Mouse (Mus musculus) adrenal gland, postnatal 25 days (tissue): Measurements from ENCODE around the gene Fbxl2. TPM values are rescaled to one million over a fixed set of nuclear protein-coding genes. Genes with fewer than 3 reads are reported as not detected.
A peak's percentile ranks its signal among the peaks of the same experiment; 100 is the strongest.
"Not testable (repeated sequence)": the region's sequence is repeated elsewhere in the genome, so short reads cannot be mapped to it uniquely, and the experiment has no call there.

Experiments used
- DNase-seq: peaks from one replicate; pipeline ENCODE4 v3.0.0; 2021; ENCODE audit warnings: mixed read lengths
- long read RNA-seq: library from polyadenylated mRNA; stranded (forward); transcript quantifications from one replicate; pipeline ENCODE4 v2.0.0, GENCODE M21; 2021
- total RNA-seq: library from RNA; stranded (reverse); gene quantifications from 2 replicates; pipeline ENCODE4 v1.2.3, GENCODE M21; 2021

Fbxl2 gene
- total RNA-seq: 1.1 and 2.7 TPM in 2 replicates
- long read RNA-seq, partial matches to known transcripts: 0 of 5 reads
- long read RNA-seq, other reads (novel, unspliced or antisense): 3 of 5 reads

- DNase-seq: no peak
Measured at GRCm38 (mm10) chr9:114046028-114046427, at the start of gene Fbxl2. Gene Fbxl2, minus strand, starts transcription at chr9:114046191.

GRCm38 (mm10) chr9:114094854-114095253 is 48.9 kb upstream of the Fbxl2 start:
- no peak for DNase-seq

GRCm38 (mm10) chr9:114092188-114092587 is 46.2 kb upstream of the Fbxl2 start:
- DNase-seq: not testable (repeated sequence)

DNA sequence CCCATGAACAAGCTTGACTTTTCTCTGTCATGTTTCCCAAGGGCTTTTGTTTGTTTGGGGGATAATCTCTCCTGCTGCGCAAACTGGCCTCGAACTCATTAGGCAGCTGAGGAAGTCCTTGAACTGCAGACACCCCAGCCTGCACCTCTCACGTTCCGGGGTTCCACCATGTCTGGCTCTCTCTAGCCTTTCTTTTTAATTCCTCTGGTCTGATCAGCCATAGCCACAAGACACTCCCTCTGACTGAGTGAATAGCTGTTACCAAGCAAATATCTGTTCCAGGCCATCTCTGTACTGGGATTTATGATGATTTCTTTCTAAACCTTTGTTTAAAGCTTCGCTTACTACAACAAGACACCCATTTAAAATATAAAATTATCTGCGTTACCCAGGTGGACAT is 42.9 kb upstream of the Fbxl2 start:
- not testable (repeated sequence) for DNase-seq

DNA sequence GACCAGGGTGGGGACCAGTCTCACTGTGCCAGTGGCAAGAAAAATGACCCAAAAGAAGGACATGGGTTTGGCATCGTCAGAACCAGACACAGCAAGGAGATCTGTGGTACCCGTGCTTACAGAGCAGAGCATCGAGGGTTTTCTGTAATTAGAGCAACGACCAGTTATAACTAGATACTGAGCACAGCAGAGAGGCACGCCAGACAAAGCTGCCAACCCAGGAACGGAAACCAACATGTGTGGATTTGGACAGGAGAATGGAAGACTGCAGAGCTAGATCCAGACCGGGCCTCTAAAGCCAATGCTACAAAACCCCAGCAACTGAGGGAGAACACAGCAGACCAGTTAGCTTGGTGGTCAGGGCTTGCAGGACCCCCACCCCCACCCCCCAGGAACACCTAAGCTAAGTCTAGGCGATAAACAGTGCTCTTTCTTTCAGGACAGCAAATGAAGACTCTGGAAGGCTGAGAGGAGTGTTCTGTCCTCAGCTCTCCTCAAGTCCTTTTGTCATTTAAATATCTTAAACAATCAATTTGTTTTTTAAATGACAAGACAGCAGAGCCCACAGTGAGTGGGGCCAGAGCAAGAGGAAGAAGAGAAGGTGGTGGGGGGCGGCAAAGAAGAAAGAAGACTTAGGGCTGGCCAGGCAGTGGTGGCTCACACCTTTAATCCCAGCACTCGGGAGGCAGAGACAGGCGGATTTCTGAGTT is 41.3 kb upstream of the Fbxl2 start:
- no peak for DNase-seq

- no peak for DNase-seq
Measured at GRCm38 (mm10) chr9:114086422-114086821, 40.4 kb upstream of the Fbxl2 start.

DNA sequence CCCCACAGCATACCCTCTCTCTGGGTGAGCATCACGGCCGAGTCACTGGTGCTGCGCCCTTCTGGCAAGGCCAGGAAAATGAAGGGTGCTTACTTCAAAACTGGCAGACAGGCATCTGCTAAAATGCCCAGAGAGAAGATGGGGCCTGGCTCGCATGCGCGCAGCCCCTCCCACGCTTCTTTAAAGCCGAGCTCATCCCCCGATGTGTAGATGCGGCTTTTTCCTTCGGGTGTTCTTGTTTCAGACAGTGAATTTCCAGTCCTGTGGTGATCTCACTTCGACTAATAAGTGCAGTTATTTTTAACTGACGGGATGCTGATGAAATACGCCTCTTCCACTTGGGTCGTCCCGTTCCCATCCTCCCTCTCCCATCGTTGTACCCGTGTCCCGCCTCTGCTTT is 27.7 kb upstream of the Fbxl2 start:
- DNase-seq: no peak

DNA sequence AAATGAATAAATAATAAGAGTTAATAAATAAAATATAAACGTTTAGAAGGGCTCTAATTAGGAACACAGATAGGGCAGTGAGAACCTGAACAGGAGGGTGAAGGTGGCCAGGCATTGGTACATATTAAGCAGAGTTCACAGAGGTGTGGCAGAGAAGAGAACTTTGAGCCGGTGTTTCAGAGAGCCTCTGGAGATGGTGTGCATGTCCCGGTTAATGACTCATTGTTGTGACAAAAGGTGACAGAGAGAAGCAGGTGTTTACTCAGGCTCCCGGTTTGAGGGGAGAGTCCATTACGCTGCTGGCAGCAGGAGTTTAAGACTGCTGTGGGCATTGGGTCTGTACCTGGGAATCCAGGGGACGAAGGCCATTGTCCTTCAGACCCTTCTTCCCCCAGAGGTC is 23.4 kb upstream of the Fbxl2 start:
- no peak for DNase-seq

DNA sequence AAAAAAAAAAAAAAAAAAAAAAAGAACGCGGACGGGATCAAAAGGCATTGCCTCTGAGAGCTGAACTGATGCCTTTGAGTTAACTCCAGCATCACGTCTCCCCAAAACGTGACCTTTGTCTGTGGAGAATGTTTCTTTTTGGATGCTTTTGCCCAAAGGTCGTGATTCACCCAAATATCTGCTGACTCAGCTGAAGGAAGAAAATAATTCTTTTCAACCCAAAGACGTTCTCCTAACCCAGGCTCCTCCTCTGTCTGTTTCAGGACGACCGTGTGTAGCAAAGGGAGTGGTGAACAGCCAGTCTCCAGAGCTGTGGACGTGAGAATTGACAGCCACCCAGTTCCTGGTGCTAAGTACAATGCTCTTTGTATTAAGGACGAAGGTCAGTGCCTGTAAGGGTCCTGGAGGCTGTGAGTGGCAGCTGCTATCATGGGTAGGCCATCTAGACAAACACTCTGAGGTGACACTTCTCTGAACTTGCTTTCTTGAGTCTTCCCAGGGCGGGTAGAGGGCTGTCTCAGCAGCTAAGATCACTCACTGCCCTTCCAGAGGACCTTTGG is 22.6 kb upstream of the Fbxl2 start:
- DNase-seq: no peak

- no peak for DNase-seq
Measured at GRCm38 (mm10) chr9:114057090-114057796, 11.3 kb upstream of the Fbxl2 start, which contains the start of gene Susd5. Gene Susd5, plus strand, starts transcription at chr9:114057140.

DNA sequence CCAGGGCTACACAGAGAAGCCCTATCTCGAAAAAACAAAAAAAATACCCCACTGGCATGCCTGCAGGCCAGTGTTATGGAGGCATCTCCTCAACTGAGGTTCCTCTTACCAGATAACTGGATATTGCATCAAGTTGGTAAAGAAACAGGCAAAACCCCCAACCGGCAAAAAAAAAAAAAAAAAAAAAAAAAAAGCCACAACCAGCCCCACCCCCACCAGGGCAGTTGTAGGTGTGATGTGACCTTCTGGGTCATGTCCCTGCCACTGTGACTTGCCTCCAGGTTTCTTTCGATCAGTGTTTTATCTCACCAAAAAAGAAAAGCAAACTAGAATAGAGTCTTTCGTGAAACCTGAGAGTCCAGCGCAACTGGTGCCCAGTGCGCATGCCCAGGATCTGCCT is 6.9 kb upstream of the Fbxl2 start:
- peak; percentile 3 for DNase-seq

DNA sequence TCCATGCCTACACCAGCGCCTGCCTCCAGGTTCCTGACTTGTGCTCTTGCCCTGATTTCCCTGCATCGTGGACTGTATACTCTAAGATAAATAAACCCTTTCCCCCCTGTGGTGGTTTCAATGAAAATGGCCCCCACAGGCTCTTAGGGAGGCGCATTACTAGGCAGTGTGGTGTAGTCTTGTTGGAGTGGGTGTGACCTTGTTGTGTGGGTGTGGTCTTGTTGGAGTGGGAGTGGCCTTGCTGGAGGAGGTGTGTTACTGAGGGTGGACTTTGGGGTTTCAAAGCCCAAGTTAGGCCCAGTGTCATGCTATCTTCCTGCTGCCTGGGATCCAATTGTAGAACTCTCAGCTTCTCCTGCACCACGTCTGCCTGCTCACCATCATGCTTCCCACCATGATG is 6.0 kb upstream of the Fbxl2 start:
- no peak for DNase-seq

GRCm38 (mm10) chr9:114050778-114051177 is 4.8 kb upstream of the Fbxl2 start:
- no peak for DNase-seq

- DNase-seq: no peak
Measured at GRCm38 (mm10) chr9:114050106-114050505, 4.1 kb upstream of the Fbxl2 start.

DNA sequence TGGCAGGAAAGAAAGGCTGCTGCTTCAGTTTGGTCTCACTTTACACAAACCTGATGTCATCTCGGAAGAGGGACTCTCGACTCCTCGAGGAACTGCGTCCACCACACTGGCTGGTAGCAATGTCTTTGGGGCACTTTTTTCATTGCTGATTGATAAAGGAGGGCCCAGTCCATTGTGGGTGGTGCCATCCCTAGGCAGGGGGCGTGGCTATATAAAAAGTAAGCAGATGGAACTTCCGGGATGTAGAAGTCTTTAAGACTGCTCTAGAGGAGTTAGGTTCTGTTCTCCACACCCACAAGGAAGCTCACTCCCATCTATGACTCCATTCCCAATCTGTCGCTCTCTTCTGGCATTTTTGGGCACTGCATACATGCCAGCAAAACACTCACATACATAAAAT is 685 bp upstream of the Fbxl2 start:
- no peak for DNase-seq

DNA sequence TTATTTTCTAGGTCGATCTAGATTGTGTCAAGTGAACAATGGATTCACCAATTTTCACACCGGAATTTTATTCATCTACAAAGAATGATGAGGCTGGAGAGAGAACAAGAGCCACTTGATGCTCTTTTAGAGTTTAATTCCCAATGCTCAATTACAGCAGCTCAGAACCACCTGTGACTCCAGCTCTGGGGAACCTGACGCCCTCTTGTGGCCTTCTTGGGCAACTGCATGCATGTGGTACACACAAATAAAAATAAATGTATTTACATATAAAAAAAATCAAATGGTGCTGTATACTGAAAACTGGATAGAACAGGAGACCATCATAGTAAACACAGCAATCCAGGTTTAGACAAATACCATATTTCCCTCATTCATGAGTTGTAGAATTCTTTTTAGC is 1.5 kb downstream of the Fbxl2 start:
- DNase-seq: no peak

GRCm38 (mm10) chr9:114042490-114042889 is 3.5 kb downstream of the Fbxl2 start:
- no peak for DNase-seq

GRCm38 (mm10) chr9:114040945-114041344 is 5.0 kb downstream of the Fbxl2 start:
- DNase-seq: no peak

- DNase-seq: peak; percentile 59
Measured at GRCm38 (mm10) chr9:114026261-114026934, 19.6 kb downstream of the Fbxl2 start.

DNA sequence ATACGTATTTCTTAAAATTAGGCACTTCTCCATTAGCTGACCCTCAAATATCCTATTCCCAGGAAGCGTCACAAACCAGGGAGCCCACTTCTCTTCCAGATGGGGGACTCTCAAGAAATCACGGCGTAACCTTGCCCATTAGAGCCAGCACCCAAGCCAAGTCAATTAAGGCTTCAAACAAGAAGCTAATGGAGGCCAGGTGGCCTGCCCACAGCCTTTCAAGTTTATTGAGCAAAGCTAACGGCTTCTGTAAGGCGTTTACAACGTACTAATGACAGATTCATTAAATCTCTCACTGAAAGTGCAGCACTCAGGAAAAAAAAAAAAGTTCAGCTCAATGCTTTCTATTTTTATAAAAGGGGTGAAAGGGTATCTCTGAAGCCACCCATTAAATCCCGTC is 20.1 kb downstream of the Fbxl2 start:
- no peak for DNase-seq

DNA sequence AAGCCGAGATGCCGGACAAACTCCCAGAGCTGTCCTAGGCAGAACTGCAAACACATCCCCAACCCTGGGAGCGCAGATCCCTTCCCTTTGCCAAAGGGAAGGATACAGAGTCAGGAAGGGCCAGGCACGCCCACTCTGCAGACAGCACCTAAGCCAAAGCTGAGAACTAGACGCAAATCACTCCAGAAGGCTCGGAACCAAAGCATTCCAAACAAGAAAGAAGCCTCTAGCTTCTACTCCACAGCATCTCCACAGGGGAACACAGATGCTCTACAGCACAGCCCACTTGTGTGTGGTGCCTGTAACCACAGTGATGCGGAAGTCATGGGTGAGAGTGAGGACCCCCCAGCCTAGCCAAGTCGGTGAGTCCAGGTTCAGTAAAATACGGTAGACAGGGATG is 20.8 kb downstream of the Fbxl2 start:
- DNase-seq: no peak

DNA sequence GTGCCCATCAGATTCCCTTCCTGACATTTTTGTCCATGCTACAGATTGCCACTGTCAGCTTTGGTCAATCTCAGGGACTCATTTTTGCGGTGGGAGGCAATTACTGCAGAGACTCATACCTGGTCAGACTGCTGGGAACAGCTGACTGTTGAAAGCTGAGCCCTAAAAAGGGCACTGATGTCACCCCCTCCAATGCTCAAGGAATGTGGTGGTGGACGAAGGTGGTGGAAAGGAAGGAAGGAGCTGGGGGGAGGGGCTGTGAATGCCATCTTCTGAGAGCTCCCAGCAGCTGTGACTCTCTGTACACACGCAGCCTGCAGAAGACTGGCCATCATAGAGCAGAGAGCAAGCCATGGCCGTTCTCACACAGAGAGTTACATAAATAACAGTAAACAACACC is 23.9 kb downstream of the Fbxl2 start:
- DNase-seq: no peak
